Mouse (Mus musculus) brain, embryonic 14.5 days (tissue): ENCODE measurements around the gene Fam72a.

Experiments
- CTCF ChIP-seq: fragments of 200-500 bp; IDR thresholded peaks from 2 replicates; pipeline ENCODE4 v1.5.1; 2012; ENCODE audit warnings: inconsistent platforms, mild to moderate bottlenecking, moderate library complexity, borderline replicate concordance; ENCODE audit not compliant: insufficient read depth, insufficient read length; ENCODE audit errors: extremely low read depth
- POLR2A ChIP-seq: fragments of 200-500 bp; IDR thresholded peaks from 2 replicates; pipeline ENCODE4 v1.6.1; 2012; ENCODE audit warnings: mild to moderate bottlenecking, inconsistent platforms, borderline replicate concordance; ENCODE audit not compliant: poor library complexity, insufficient read depth, insufficient read length, severe bottlenecking; ENCODE audit errors: extremely low read depth

DNA sequence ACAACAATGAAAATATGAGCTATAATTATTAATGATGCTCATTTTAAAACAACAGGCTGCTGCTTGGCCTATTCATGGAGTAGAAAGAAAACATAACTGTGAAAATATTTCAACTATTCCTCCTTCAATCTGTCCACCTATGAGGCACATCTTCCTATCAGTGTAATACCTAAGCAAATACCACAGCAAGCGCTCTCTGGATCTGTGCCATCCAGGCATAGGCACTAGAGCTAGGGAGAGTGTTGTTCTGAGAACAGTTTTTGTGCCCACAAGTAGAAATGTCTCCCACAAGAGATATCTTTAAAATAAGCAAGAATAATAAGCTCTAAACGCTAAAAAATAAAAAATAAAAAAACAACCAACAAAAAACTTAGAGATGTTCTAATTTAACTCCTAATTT lies 14.6 kb upstream of the Fam72a start:
- no peak for TF ChIP-seq CTCF
- TF ChIP-seq POLR2A = no peak
